Mouse (Mus musculus): ENCODE measurements around the gene Cyp4a31.
"Not testable (repeated sequence)": the region's sequence is repeated elsewhere in the genome, so short reads cannot be mapped to it uniquely, and the experiment has no call there.

The Cyp4a31 gene

GRCm38 (mm10) chr4:115563401-115563800 lies at the start of gene Cyp4a31:
Cyp4a31 (plus strand) TSS chr4:115563649.
- no peak for DNase-seq (ENCODE audit: low spot score in 2 of 2)

- DNase-seq (ENCODE audit: low spot score in 2 of 2), result not testable (repeated sequence)
These were observed 49.5 kb upstream of the Cyp4a31 start for GRCm38 (mm10) chr4:115513964-115514363.

- DNase-seq (ENCODE audit: low spot score in 2 of 2), result not testable (repeated sequence)
These were observed 45.4 kb upstream of the Cyp4a31 start, which contains the start of gene Cyp4a10 for GRCm38 (mm10) chr4:115518000-115518399. Cyp4a10 (plus strand) TSS chr4:115518264.

GRCm38 (mm10) chr4:115519444-115519843 lies 44.0 kb upstream of the Cyp4a31 start:
- no peak for DNase-seq (ENCODE audit: low spot score in 2 of 2)

- no peak for DNase-seq (ENCODE audit: low spot score in 2 of 2)
These were observed 41.7 kb upstream of the Cyp4a31 start for GRCm38 (mm10) chr4:115521766-115522165.

GRCm38 (mm10) chr4:115545101-115545500 lies 18.3 kb upstream of the Cyp4a31 start:
- DNase-seq (ENCODE audit: low spot score in 2 of 2), result no peak

GRCm38 (mm10) chr4:115546141-115546828 lies 17.2 kb upstream of the Cyp4a31 start:
- no peak for DNase-seq (ENCODE audit: low spot score in 2 of 2)

GRCm38 (mm10) chr4:115552726-115553125 lies 10.7 kb upstream of the Cyp4a31 start:
- no peak for DNase-seq (ENCODE audit: low spot score in 2 of 2)

- no peak for DNase-seq (ENCODE audit: low spot score in 2 of 2)
These were observed 7.9 kb upstream of the Cyp4a31 start for GRCm38 (mm10) chr4:115555513-115555912.

GRCm38 (mm10) chr4:115557861-115558561 lies 5.4 kb upstream of the Cyp4a31 start:
- no peak for DNase-seq (ENCODE audit: low spot score in 2 of 2)

GRCm38 (mm10) chr4:115561236-115561635 lies 2.2 kb upstream of the Cyp4a31 start:
- DNase-seq (ENCODE audit: low spot score in 2 of 2), result not testable (repeated sequence)

GRCm38 (mm10) chr4:115564469-115565225 lies 1.2 kb downstream of the Cyp4a31 start:
- DNase-seq (ENCODE audit: low spot score in 2 of 2), result not testable (repeated sequence)

- DNase-seq (ENCODE audit: low spot score in 2 of 2), result no peak
These were observed 11.8 kb downstream of the Cyp4a31 start for GRCm38 (mm10) chr4:115575255-115575654.

GRCm38 (mm10) chr4:115575776-115576175 lies 12.3 kb downstream of the Cyp4a31 start:
- no peak for DNase-seq (ENCODE audit: low spot score in 2 of 2)

- DNase-seq (ENCODE audit: low spot score in 2 of 2), result no peak
These were observed 19.6 kb downstream of the Cyp4a31 start for GRCm38 (mm10) chr4:115583036-115583435.

GRCm38 (mm10) chr4:115596357-115596756 lies 32.9 kb downstream of the Cyp4a31 start:
- no peak for DNase-seq (ENCODE audit: low spot score in 2 of 2)

- no peak for DNase-seq (ENCODE audit: low spot score in 2 of 2)
These were observed 33.4 kb downstream of the Cyp4a31 start for GRCm38 (mm10) chr4:115596824-115597336.

GRCm38 (mm10) chr4:115600611-115601010 lies 37.2 kb downstream of the Cyp4a31 start, which contains the start of gene Cyp4a32:
Cyp4a32 (plus strand) TSS chr4:115600969.
- not testable (repeated sequence) for DNase-seq (ENCODE audit: low spot score in 2 of 2)

GRCm38 (mm10) chr4:115614005-115614404 lies 50.6 kb downstream of the Cyp4a31 start:
- DNase-seq (ENCODE audit: low spot score in 2 of 2), result no peak

- DNase-seq (ENCODE audit: low spot score in 2 of 2), result not testable (repeated sequence)
These were observed 62.1 kb downstream of the Cyp4a31 start for GRCm38 (mm10) chr4:115625560-115625959.

Data from frontal cortex, postnatal 25 days (tissue).